In the genomic region with DNA sequence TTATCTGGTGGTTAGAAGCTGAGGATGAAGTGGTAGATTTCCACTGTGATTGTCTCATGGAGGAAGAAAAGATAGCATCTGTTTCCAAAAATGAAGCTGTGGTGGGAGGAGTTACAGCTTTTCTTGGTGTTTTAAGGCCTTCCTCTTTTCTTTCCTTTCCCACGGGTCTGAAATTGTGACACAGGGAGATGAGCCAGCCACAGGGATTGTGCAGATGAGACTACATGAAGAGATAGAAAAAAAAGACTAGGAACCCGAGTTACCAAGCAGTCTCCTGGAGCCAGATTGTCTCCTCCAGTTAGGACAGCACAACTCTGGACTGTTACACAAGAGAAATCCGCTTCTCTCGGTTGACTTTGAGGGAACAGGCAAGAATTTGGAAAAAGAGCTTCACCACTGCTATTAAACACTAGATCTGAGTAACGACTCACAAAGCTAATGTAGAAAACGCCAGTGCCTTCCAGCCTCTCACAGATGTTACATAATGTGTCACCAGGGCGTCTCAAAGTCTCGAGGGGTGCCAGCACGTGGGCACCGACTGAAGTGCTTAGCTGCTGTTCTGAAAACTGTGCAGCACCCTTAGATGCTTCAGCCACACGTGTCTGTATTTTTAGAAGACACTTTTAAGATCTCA, we compare ENCODE assay signal across 24 mouse cellular contexts. TPM values are rescaled to one million over a fixed set of nuclear protein-coding genes. Genes with fewer than 3 reads are reported as not detected.
A peak's percentile ranks its signal among the peaks of the same experiment; 100 is the strongest.
DNase-seq lines count a peak whose midpoint lies in the region; ATAC-seq lines count a peak whose summit lies in the region.
"Had no signal": no experiment of that assay in that cellular context is flagged by ENCODE, and none has a peak within 500 bp of the region (broad histone marks: within the 10 kb centered on the region; RNA-seq: fewer than 3 reads in every experiment).

No protein-coding gene starts in this region.

- WGBS in heart, embryonic 12.5 days, result 69% methylated on average over 11 of the region's 11 CpGs

- intact Hi-C loops in left cerebral cortex, postnatal 36 days (cut with DNase I), result loop anchor here (5.0 kb wide), 1 partner anchor 35 kb away; no protein-coding TSS in a partner anchor

- H3K9ac ChIP-seq in heart, embryonic 12.5 days, result no peak overlapping the region
- H3K9ac ChIP-seq: heart, embryonic 15.5 days; midbrain, embryonic 13.5 days had no signal

- no peaks in the 10 kb centered on the region for H3K27me3 ChIP-seq in heart, embryonic 12.5 days (replicated peaks)
- H3K27me3 ChIP-seq: heart, embryonic 15.5 days; midbrain, embryonic 13.5 days had no signal

- ATAC-seq in heart, embryonic 12.5 days (ENCODE audit: insufficient number of reproducible peaks, low FRiP score), result no peak
- ATAC-seq: forebrain, embryonic 16.5 days; intestine, embryonic 16.5 days; midbrain, embryonic 13.5 days had no signal

- no peak overlapping the region for H3K4me2 ChIP-seq in heart, embryonic 12.5 days
- H3K4me2 ChIP-seq: heart, embryonic 15.5 days; midbrain, embryonic 13.5 days had no signal

- no peaks in the 10 kb centered on the region for H3K9me3 ChIP-seq in heart, embryonic 12.5 days (replicated peaks)
- H3K9me3 ChIP-seq: heart, embryonic 15.5 days; midbrain, embryonic 13.5 days had no signal

- peaks cover 9% of the 10 kb centered on the region for H3K4me1 ChIP-seq in heart, embryonic 12.5 days (replicated peaks)

- no peak overlapping the region for H3K27ac ChIP-seq in heart, embryonic 12.5 days (ENCODE audit: poor library complexity, severe bottlenecking)
- H3K27ac ChIP-seq: heart, embryonic 15.5 days; kidney, postnatal 0 days; macrophage; midbrain, embryonic 13.5 days had no signal

- no peaks in the 10 kb centered on the region for H3K36me3 ChIP-seq in heart, embryonic 12.5 days
- H3K36me3 ChIP-seq: heart, embryonic 15.5 days had no signal

- DNase-seq in layer of hippocampus, adult 11-12 months (ENCODE audit: low spot score), result peak; percentile 50
- no peak for DNase-seq in layer of hippocampus, adult 8-10 months (ENCODE audit: low spot score in 2 of 2)
- DNase-seq in right cerebral cortex, postnatal 10 days (ENCODE audit: low spot score in 2 of 2), result peak; percentile 60 to 80
- no peak for DNase-seq in right cerebral cortex, postnatal 4 days
- DNase-seq in left cerebral cortex, postnatal 36 days (ENCODE audit: low spot score in 2 of 2), result peak; percentile 63 to 65
- no peak for DNase-seq in urinary bladder, adult 18-20 months (ENCODE audit: low spot score in 2 of 2)
- DNase-seq: adrenal gland, adult 8-10 months; cerebellum, adult 9-10 months; lung, adult 2 months had no signal

- H3K4me3 ChIP-seq in heart, embryonic 12.5 days, result no peak overlapping the region
- H3K4me3 ChIP-seq: heart, embryonic 15.5 days; midbrain, embryonic 13.5 days had no signal

RNA-seq across cellular contexts. Expression of a gene that starts 29.9 kb away (rescaled TPM):
- total RNA-seq in layer of hippocampus, adult 8-10 months (2022), result not detected
- total RNA-seq in left cerebral cortex, postnatal 36 days (2021), result not detected
- not detected in 2 replicates for polyA plus RNA-seq in heart, embryonic 12.5 days (2016; fragmentation: Nextera tagmentation; extraction: Ambion mirVana)
- total RNA-seq: adrenal gland, adult 8-10 months; layer of hippocampus, postnatal 14 days; liver, adult 2 months; MEL had no signal
- polyA plus RNA-seq: forebrain, embryonic 16.5 days; gonadal fat pad, adult 2 months; heart, embryonic 15.5 days; hindbrain, embryonic 11.5 days; intestine, embryonic 16.5 days; kidney, postnatal 0 days; liver, adult 2 months; lung, adult 2 months; macrophage; midbrain, embryonic 13.5 days; neural tube, embryonic 11.5 days; testis, adult 2 months; urinary bladder, adult 2 months had no signal

Comparison
In these comparisons a context has a peak if more than half of its experiments do, and no peak if none do; other contexts are left out.
1. DNase-seq: peak in layer of hippocampus, adult 11-12 months (single experiment), right cerebral cortex, postnatal 10 days (2 of 2) and left cerebral cortex, postnatal 36 days (2 of 2); none in layer of hippocampus, adult 8-10 months (0 of 2), right cerebral cortex, postnatal 4 days (single experiment) and urinary bladder, adult 18-20 months (0 of 2).